Mouse (Mus musculus): Measurements from ENCODE around the gene St6gal1.

DNA sequence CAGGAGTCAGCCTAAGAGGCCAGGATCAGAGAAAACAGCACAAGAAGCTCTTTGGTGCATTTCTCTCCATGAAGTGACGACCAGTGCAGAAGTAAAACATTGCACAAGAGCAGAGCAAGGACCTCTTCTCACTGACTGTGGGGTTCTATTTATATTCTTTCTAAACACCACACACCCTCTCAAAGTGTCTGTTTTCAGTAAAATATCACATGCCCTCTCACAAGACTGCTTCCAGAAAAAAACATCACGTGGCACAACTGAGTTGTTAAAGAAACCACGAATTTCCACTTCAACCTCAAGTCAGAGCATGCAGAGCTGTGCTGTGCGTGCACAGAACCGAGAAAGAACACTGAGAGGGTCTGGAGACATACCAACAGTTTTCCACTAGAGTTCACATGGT lies 150.4 kb downstream of the St6gal1 start:
- TF ChIP-seq MAFK (IDR thresholded peaks at IDR 0.05; ENCODE audit: insufficient read depth, low read depth, low read length): no peak
- TF ChIP-seq HCFC1 (IDR thresholded peaks at IDR 0.05; ENCODE audit: borderline replicate concordance, insufficient read depth, low read length): no peak
